Comparison of ENCODE assay signal across 20 mouse cellular contexts in genomic region chr9:45959661-45960060, GRCm38 (mm10). TPM values are rescaled to one million over a fixed set of nuclear protein-coding genes. Genes with fewer than 3 reads are reported as not detected.
A peak's percentile ranks its signal among the peaks of the same experiment; 100 is the strongest.
DNase-seq lines count a peak whose midpoint lies in the region; ATAC-seq and TF ChIP-seq lines count a peak whose summit lies in the region.
"Had no signal": no experiment of that assay in that cellular context is flagged by ENCODE, and none has a peak within 500 bp of the region (broad histone marks: within the 10 kb centered on the region; RNA-seq: fewer than 3 reads in every experiment).

No protein-coding gene starts in this region.

- H3K27ac ChIP-seq in lung, postnatal 0 days (ENCODE audit: low read length), result no peak overlapping the region
- H3K27ac ChIP-seq in macrophage, result peak overlapping the region; percentile 88
- H3K27ac ChIP-seq in hindbrain, embryonic 14.5 days, result no peak overlapping the region

- peaks cover 5% of the 10 kb centered on the region; the same call in 1 of the 2 replicates for H3K4me1 ChIP-seq in lung, postnatal 0 days (ENCODE audit: insufficient read depth, low read depth, low read length)
- H3K4me1 ChIP-seq in hindbrain, embryonic 14.5 days (replicated peaks; ENCODE audit: control insufficient read depth, insufficient read depth, low read length), result peaks cover 7% of the 10 kb centered on the region; the same call in 1 of the 2 replicates

- no peak for TF ChIP-seq EP300 in lung, postnatal 0 days (IDR thresholded peaks at IDR 0.05)

- H3K27me3 ChIP-seq in lung, postnatal 0 days (replicated peaks; ENCODE audit: insufficient read depth, low read length), result no peaks in the 10 kb centered on the region
- no peaks in the 10 kb centered on the region for H3K27me3 ChIP-seq in hindbrain, embryonic 14.5 days (ENCODE audit: control insufficient read depth, insufficient read depth, low read length)
- H3K27me3 ChIP-seq: heart, embryonic 12.5 days; hindbrain, embryonic 12.5 days; neural tube, embryonic 13.5 days had no signal

- DNase-seq in heart, adult 11 months, result peak; percentile 94
- no peak for DNase-seq in heart, postnatal 4 days
- DNase-seq in lung, postnatal 0 days (ENCODE audit: low spot score), result peak; percentile 72
- no peak for DNase-seq in lung, postnatal 10 days
- DNase-seq in T-cell, adult 2 months (ENCODE audit: low spot score), result no peak
- DNase-seq in hindbrain, embryonic 14.5 days (ENCODE audit: low spot score), result no peak
- DNase-seq: adrenal gland, postnatal 36 days; B cell, adult 2 months; cerebellum, adult 11 months; kidney, adult 18-20 months; lung, embryonic 14.5 days; spleen, adult 18-20 months; thymus, postnatal 4 days had no signal

- H3K9ac ChIP-seq in lung, postnatal 0 days (replicated peaks; ENCODE audit: low read depth), result no peak overlapping the region
- H3K9ac ChIP-seq in hindbrain, embryonic 14.5 days, result no peak overlapping the region
- H3K9ac ChIP-seq: heart, embryonic 12.5 days; hindbrain, embryonic 12.5 days; lung, embryonic 14.5 days; neural tube, embryonic 13.5 days had no signal

- TF ChIP-seq CTCF in lung, postnatal 0 days (IDR thresholded peaks at IDR 0.05), result no peak

- 76% methylated on average over 7 of the region's 7 CpGs for WGBS in lung, postnatal 0 days
- 6% methylated on average over 7 of the region's 7 CpGs for WGBS in macrophage (ENCODE audit: missing documents)
- WGBS in hindbrain, embryonic 14.5 days, result 90% methylated on average over 7 of the region's 7 CpGs

- no peak overlapping the region for H3K4me3 ChIP-seq in lung, postnatal 0 days (ENCODE audit: low read depth, low read length)
- H3K4me3 ChIP-seq in macrophage (ENCODE audit: inconsistent target), result no peak overlapping the region
- no peak overlapping the region for H3K4me3 ChIP-seq in hindbrain, embryonic 14.5 days (replicated peaks; ENCODE audit: low read length)
- H3K4me3 ChIP-seq: heart, embryonic 12.5 days; hindbrain, embryonic 12.5 days; neural tube, embryonic 13.5 days had no signal

- no peaks in the 10 kb centered on the region; the same call in 1 of the 2 replicates for H3K79me2 ChIP-seq in macrophage (ENCODE audit: inconsistent target)

- no peak for ATAC-seq in lung, postnatal 0 days
- ATAC-seq in megakaryocyte-erythroid progenitor cell, adult 5-6 weeks (replicated peaks; ENCODE audit: low FRiP score, low TSS enrichment, poor library complexity, severe bottlenecking), result no peak
- no peak for ATAC-seq in hindbrain, embryonic 14.5 days (ENCODE audit: low FRiP score)
- ATAC-seq: forebrain, embryonic 14.5 days; midbrain, embryonic 16.5 days had no signal

- H3K4me2 ChIP-seq in lung, postnatal 0 days (replicated peaks; ENCODE audit: low read depth, low read length), result no peak overlapping the region
- no peak overlapping the region for H3K4me2 ChIP-seq in hindbrain, embryonic 14.5 days (replicated peaks)
- H3K4me2 ChIP-seq: heart, embryonic 12.5 days; hindbrain, embryonic 12.5 days; lung, embryonic 14.5 days; neural tube, embryonic 13.5 days had no signal

- peaks cover 2% of the 10 kb centered on the region; the same call in 1 of the 2 replicates for H3K36me3 ChIP-seq in lung, postnatal 0 days (ENCODE audit: insufficient read depth, low read length)
- peaks cover 7% of the 10 kb centered on the region; the same call in 1 of the 2 replicates for H3K36me3 ChIP-seq in macrophage (ENCODE audit: inconsistent target)
- peaks cover 46% of the 10 kb centered on the region for H3K36me3 ChIP-seq in hindbrain, embryonic 14.5 days (replicated peaks; ENCODE audit: control insufficient read depth, insufficient read depth)

- no peaks in the 10 kb centered on the region for H3K9me3 ChIP-seq in lung, postnatal 0 days (ENCODE audit: low read length)
- no peaks in the 10 kb centered on the region for H3K9me3 ChIP-seq in hindbrain, embryonic 14.5 days (ENCODE audit: control insufficient read depth, low read length)
- H3K9me3 ChIP-seq: heart, embryonic 12.5 days; hindbrain, embryonic 12.5 days; neural tube, embryonic 13.5 days had no signal

RNA-seq across cellular contexts. Expression of gene Sidt2, which starts 4.6 kb away (rescaled TPM):
- total RNA-seq in heart, postnatal 4 days (2021), result 10 to 100 TPM; 57.1 to 67.0 TPM
- 55.4 and 58.7 TPM in 2 replicates for polyA plus RNA-seq in lung, postnatal 0 days (2015; fragmentation: Nextera tagmentation; extraction: Ambion mirVana)
- 100 to 1,000 TPM in 23 of 26 experiments, 10 to 100 TPM in 3; 72.4 to 298 (median 167) TPM for total RNA-seq in macrophage (2018; cell fraction: chromatin; rRNA removed)
- 100 to 1,000 TPM in 13 of 26 experiments, 10 to 100 TPM in 13; 44.5 to 165 (median 81.6) TPM for total RNA-seq in macrophage (2018; cell fraction: cytosol; rRNA removed)
- total RNA-seq in macrophage (2018; cell fraction: nucleus; rRNA removed), result 100 to 1,000 TPM in 13 of 26 experiments, 10 to 100 TPM in 13; 65.9 to 220 (median 115) TPM
- 48.8 to 139 TPM (median 91.4 TPM) in 3 replicates for polyA plus RNA-seq in macrophage (2018)
- 45.6 and 50.6 TPM in 2 replicates for total RNA-seq in megakaryocyte-erythroid progenitor cell, adult 5-6 weeks (2014; fragmentation: Nextera tagmentation)
- total RNA-seq in megakaryocyte-erythroid progenitor cell, adult 5-6 weeks (2017), result 10.8 and 29.2 TPM in 2 replicates
- 48.9 and 55.3 TPM in 2 replicates for polyA plus RNA-seq in hindbrain, embryonic 14.5 days (2014; fragmentation: Nextera tagmentation; extraction: Ambion mirVana)

RNA-seq across cellular contexts. Expression of gene Tagln, which starts 23.8 kb away (rescaled TPM):
- total RNA-seq in heart, postnatal 4 days (2021), result 100 to 1,000 TPM; 111 to 124 TPM
- 153 and 184 TPM in 2 replicates for polyA plus RNA-seq in lung, postnatal 0 days (2015; fragmentation: Nextera tagmentation; extraction: Ambion mirVana)
- total RNA-seq in macrophage (2018; cell fraction: chromatin; rRNA removed), result 10 to 100 TPM in 1 of 26 experiments, 1 to 10 TPM in 20, under 1 TPM in 3, not detected in 2; 0.46 to 50.5 (median 2.8) TPM
- total RNA-seq in macrophage (2018; cell fraction: cytosol; rRNA removed), result under 1 TPM in 13 of 26 experiments, not detected in 13; 0.10 to 0.48 (median 0.18) TPM
- 1 to 10 TPM in 15 of 26 experiments, under 1 TPM in 6, not detected in 5; 0.38 to 8.2 (median 1.3) TPM for total RNA-seq in macrophage (2018; cell fraction: nucleus; rRNA removed)
- 0.29 to 2.3 TPM in 2 of 3 replicates, not detected in the other for polyA plus RNA-seq in macrophage (2018)
- total RNA-seq in megakaryocyte-erythroid progenitor cell, adult 5-6 weeks (2014; fragmentation: Nextera tagmentation), result not detected in 2 replicates
- total RNA-seq in megakaryocyte-erythroid progenitor cell, adult 5-6 weeks (2017), result not detected in 2 replicates
- 10.3 and 10.5 TPM in 2 replicates for polyA plus RNA-seq in hindbrain, embryonic 14.5 days (2014; fragmentation: Nextera tagmentation; extraction: Ambion mirVana)

RNA-seq across cellular contexts. Expression of gene Pafah1b2, which starts 52.8 kb away (rescaled TPM):
- total RNA-seq in heart, postnatal 4 days (2021), result 100 to 1,000 TPM; 104 TPM
- polyA plus RNA-seq in lung, postnatal 0 days (2015; fragmentation: Nextera tagmentation; extraction: Ambion mirVana), result 82.8 and 84.6 TPM in 2 replicates
- total RNA-seq in macrophage (2018; cell fraction: chromatin; rRNA removed), result 10 to 100 TPM; 18.0 to 72.1 (median 46.9) TPM
- 10 to 100 TPM; 40.4 to 64.0 (median 54.2) TPM for total RNA-seq in macrophage (2018; cell fraction: cytosol; rRNA removed)
- 10 to 100 TPM; 20.5 to 64.1 (median 40.6) TPM for total RNA-seq in macrophage (2018; cell fraction: nucleus; rRNA removed)
- polyA plus RNA-seq in macrophage (2018), result 39.7 to 51.8 TPM (median 44.3 TPM) in 3 replicates
- total RNA-seq in megakaryocyte-erythroid progenitor cell, adult 5-6 weeks (2014; fragmentation: Nextera tagmentation), result 26.5 and 36.8 TPM in 2 replicates
- 111 and 144 TPM in 2 replicates for total RNA-seq in megakaryocyte-erythroid progenitor cell, adult 5-6 weeks (2017)
- 289 and 303 TPM in 2 replicates for polyA plus RNA-seq in hindbrain, embryonic 14.5 days (2014; fragmentation: Nextera tagmentation; extraction: Ambion mirVana)

RNA-seq across cellular contexts. Expression of gene Rnf214, which starts 53.0 kb away (rescaled TPM):
- total RNA-seq in heart, postnatal 4 days (2021), result 10 to 100 TPM; 36.3 to 39.4 TPM
- polyA plus RNA-seq in lung, postnatal 0 days (2015; fragmentation: Nextera tagmentation; extraction: Ambion mirVana), result 29.5 and 32.3 TPM in 2 replicates
- total RNA-seq in macrophage (2018; cell fraction: chromatin; rRNA removed), result 100 to 1,000 TPM in 18 of 26 experiments, 10 to 100 TPM in 8; 36.2 to 226 (median 145) TPM
- total RNA-seq in macrophage (2018; cell fraction: cytosol; rRNA removed), result 10 to 100 TPM; 24.4 to 50.7 (median 39.8) TPM
- 100 to 1,000 TPM in 5 of 26 experiments, 10 to 100 TPM in 21; 33.3 to 106 (median 74.4) TPM for total RNA-seq in macrophage (2018; cell fraction: nucleus; rRNA removed)
- polyA plus RNA-seq in macrophage (2018), result 17.7 to 39.2 TPM (median 25.2 TPM) in 3 replicates
- total RNA-seq in megakaryocyte-erythroid progenitor cell, adult 5-6 weeks (2014; fragmentation: Nextera tagmentation), result 34.7 and 48.2 TPM in 2 replicates
- 22.6 and 26.0 TPM in 2 replicates for total RNA-seq in megakaryocyte-erythroid progenitor cell, adult 5-6 weeks (2017)
- 107 and 109 TPM in 2 replicates for polyA plus RNA-seq in hindbrain, embryonic 14.5 days (2014; fragmentation: Nextera tagmentation; extraction: Ambion mirVana)

RNA-seq across cellular contexts. Expression of gene Sik3, which starts 53.0 kb away (rescaled TPM):
- 10 to 100 TPM; 64.6 to 66.9 TPM for total RNA-seq in heart, postnatal 4 days (2021)
- polyA plus RNA-seq in lung, postnatal 0 days (2015; fragmentation: Nextera tagmentation; extraction: Ambion mirVana), result 8.9 and 9.3 TPM in 2 replicates
- 100 to 1,000 TPM in 1 of 26 experiments, 10 to 100 TPM in 25; 48.0 to 104 (median 68.7) TPM for total RNA-seq in macrophage (2018; cell fraction: chromatin; rRNA removed)
- 10 to 100 TPM; 28.5 to 38.5 (median 33.2) TPM for total RNA-seq in macrophage (2018; cell fraction: cytosol; rRNA removed)
- total RNA-seq in macrophage (2018; cell fraction: nucleus; rRNA removed), result 100 to 1,000 TPM in 1 of 26 experiments, 10 to 100 TPM in 25; 34.7 to 106 (median 47.5) TPM
- 23.4 to 34.1 TPM (median 27.7 TPM) in 3 replicates for polyA plus RNA-seq in macrophage (2018)
- total RNA-seq in megakaryocyte-erythroid progenitor cell, adult 5-6 weeks (2014; fragmentation: Nextera tagmentation), result 23.8 and 29.0 TPM in 2 replicates
- total RNA-seq in megakaryocyte-erythroid progenitor cell, adult 5-6 weeks (2017), result 15.2 and 16.6 TPM in 2 replicates
- 10.9 and 11.0 TPM in 2 replicates for polyA plus RNA-seq in hindbrain, embryonic 14.5 days (2014; fragmentation: Nextera tagmentation; extraction: Ambion mirVana)

Comparison
In these comparisons a context has a peak if more than half of its experiments do, and no peak if none do; other contexts are left out.
1. DNase-seq: peak in heart, adult 11 months (single experiment) and lung, postnatal 0 days (single experiment); none in heart, postnatal 4 days (single experiment), lung, postnatal 10 days (single experiment), T-cell, adult 2 months (single experiment) and hindbrain, embryonic 14.5 days (single experiment).
2. RNA of gene Tagln, which starts 23.8 kb away (polyA plus RNA-seq): 153 to 184 TPM in lung, postnatal 0 days; 10.3 to 10.5 TPM in hindbrain, embryonic 14.5 days and 0.29 to 2.3 TPM in macrophage; every median in the first group is over 10 times any median in the second.